Mouse (Mus musculus) heart, postnatal 0 days (tissue): ENCODE measurements at regions not wholly inside any gene's neighbourhood (a gene's known extent, or its start where the extent isn't known, plus 50 kb on each side); places are given as distances from the start of the nearest gene placed in this dataset.
A peak's percentile ranks its signal among the peaks of the same experiment; 100 is the strongest.

Source experiments
- ATAC-seq: fragments of 200-750 bp; cut with Nextera tagmentation; 2 replicates; pipeline ENCODE4 v1.8.0; 2017; ENCODE audit warnings: low read depth, moderate number of reproducible peaks, moderate library complexity; ENCODE audit not compliant: insufficient read depth
- DNase-seq: peaks from one replicate; pipeline ENCODE4 v3.0.0-alpha.2; 2016; ENCODE audit warnings: low spot score
- H3K27ac ChIP-seq: fragments of 300-500 bp; sonication (generic); 2 replicates; pipeline ENCODE4 v1.5.1; 2014; ENCODE audit warnings: low read depth, mild to moderate bottlenecking
- H3K27me3 ChIP-seq: fragments of 300-500 bp; sonication (generic); 2 replicates; pipeline ENCODE4 v1.6.1; 2014; ENCODE audit warnings: low read length, mixed read lengths; ENCODE audit not compliant: control insufficient read depth, insufficient read depth
- H3K36me3 ChIP-seq: fragments of 300-500 bp; sonication (generic); replicated peaks from 2 replicates; pipeline ENCODE4 v1.6.1; 2014; ENCODE audit warnings: low read length, mixed read lengths; ENCODE audit not compliant: control insufficient read depth, insufficient read depth
- H3K4me1 ChIP-seq: fragments of 300-500 bp; sonication (generic); 2 replicates; pipeline ENCODE4 v1.6.1; 2014; ENCODE audit warnings: antibody characterized with exemption; ENCODE audit not compliant: control insufficient read depth, insufficient read depth
- H3K4me2 ChIP-seq: fragments of 300-500 bp; sonication (generic); 2 replicates; pipeline ENCODE4 v1.6.1; 2014; ENCODE audit warnings: low read depth, mild to moderate bottlenecking, low read length, moderate library complexity
- H3K4me3 ChIP-seq: fragments of 300-500 bp; sonication (generic); 2 replicates; pipeline ENCODE4 v1.5.1; 2014; ENCODE audit warnings: low read depth, low read length
- H3K9ac ChIP-seq: fragments of 300-500 bp; sonication (generic); replicated peaks from 2 replicates; pipeline ENCODE4 v1.6.1; 2014; ENCODE audit warnings: low read depth, low read length, mixed read lengths
- H3K9me3 ChIP-seq: fragments of 300-500 bp; sonication (generic); replicated peaks from 2 replicates; pipeline ENCODE4 v1.6.1; 2016; ENCODE audit warnings: low read length; ENCODE audit not compliant: control insufficient read depth
- CTCF ChIP-seq: IDR thresholded peaks from 2 replicates; pipeline ENCODE4 v1.5.1; 2016; ENCODE audit warnings: antibody characterized with exemption, control low read depth, low read depth
- EP300 ChIP-seq: IDR thresholded peaks from 2 replicates; pipeline ENCODE4 v1.6.1; 2016; ENCODE audit warnings: antibody characterized with exemption, low read depth
- WGBS: fragments of 180-500 bp; shearing (Covaris S2); extraction: QIAGEN DNeasy Blood & Tissue Kit; methylation state at CpG from one replicate; pipeline ENCODE4 v1.1.7; 2014; 5-methylcytosine and 5-hydroxymethylcytosine counted together

DNA sequence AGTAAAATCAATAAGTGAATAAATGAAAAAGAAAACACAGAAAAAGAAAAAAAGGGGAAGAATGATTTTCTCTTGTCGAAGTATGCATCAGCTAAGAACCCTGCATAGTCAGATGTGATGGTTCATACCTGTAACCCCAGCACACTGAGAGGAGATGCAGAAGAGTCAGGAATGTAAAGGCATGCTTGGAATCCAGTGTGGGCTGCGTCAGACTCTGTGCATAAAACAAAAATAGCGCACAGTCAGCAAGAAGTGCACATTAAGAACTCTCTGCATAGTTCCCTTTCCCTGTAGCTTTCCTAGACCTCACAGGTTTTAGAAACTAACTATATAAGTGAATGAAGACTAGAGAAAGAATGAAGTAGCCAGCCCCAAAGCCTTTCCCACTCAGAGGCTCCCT is 238.2 kb upstream of the Chl1 start:
- Histone ChIP-seq H3K36me3 (no peaks in the 10 kb centered on the region), H3K4me3 (no peak overlapping the region), H3K27me3 (no peaks in the 10 kb centered on the region), H3K9me3 (no peaks in the 10 kb centered on the region), H3K9ac (no peak overlapping the region), H3K27ac (no peak overlapping the region), H3K4me2 (no peak overlapping the region), H3K4me1 (no peaks in the 10 kb centered on the region)
- TF ChIP-seq CTCF (no peak), EP300 (no peak)
- 39% methylated on average over 3 of the region's 3 CpGs for whole genome bisulfite sequencing
- DNase-seq, result no peak
- no peak for ATAC-seq

DNA sequence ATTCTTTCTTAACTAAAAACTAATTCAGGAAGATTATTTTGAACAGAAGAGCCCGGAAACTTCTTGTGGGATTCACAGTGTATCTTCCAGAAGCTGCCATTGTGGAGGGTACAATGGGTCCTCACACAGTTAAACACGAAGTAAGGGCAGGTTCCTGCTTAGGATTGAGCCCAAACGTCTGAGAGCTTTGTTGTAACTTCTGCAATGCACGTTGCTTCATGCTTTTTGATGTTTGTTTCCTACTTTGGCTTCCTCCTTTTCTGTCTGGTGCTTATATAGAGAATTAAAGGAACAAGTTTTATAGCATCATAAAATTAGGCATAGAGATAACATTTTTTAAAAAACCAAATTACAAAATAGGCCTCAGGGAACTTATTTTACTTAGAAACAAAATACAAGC is 235.3 kb upstream of the Chl1 start:
- 58% methylated on average over 4 of the region's 4 CpGs for WGBS
- Histone ChIP-seq H3K4me1 (no peaks in the 10 kb centered on the region), H3K4me3 (no peak overlapping the region), H3K4me2 (no peak overlapping the region), H3K27ac (no peak overlapping the region), H3K27me3 (no peaks in the 10 kb centered on the region), H3K36me3 (no peaks in the 10 kb centered on the region), H3K9ac (no peak overlapping the region), H3K9me3 (no peaks in the 10 kb centered on the region)
- ATAC-seq (no peak), DNase-seq (no peak)
- TF ChIP-seq CTCF (no peak), EP300 (no peak)

DNA sequence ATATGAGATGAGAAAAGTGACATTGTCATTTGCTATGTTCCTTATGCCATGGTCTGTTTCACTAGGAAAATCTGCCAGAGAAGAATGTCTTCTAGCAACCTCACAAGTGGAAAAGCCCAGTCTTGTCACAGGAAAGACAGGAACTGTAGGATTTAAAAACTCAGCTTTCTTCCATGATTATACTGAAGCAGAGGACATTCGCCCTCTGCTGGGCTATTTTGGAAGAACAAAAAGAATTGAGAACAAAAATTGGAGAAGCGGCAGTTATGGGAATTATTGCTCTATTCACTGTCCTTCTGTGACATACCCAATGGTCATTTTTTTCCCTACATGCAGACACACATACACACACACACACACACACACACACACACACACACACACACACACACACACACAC is 234.9 kb upstream of the Chl1 start:
- Histone ChIP-seq H3K27ac (no peak overlapping the region), H3K4me2 (no peak overlapping the region), H3K36me3 (no peaks in the 10 kb centered on the region), H3K9me3 (no peaks in the 10 kb centered on the region), H3K9ac (no peak overlapping the region), H3K4me1 (no peaks in the 10 kb centered on the region), H3K4me3 (no peak overlapping the region), H3K27me3 (no peaks in the 10 kb centered on the region)
- WGBS, result 26% methylated on average over 2 of the region's 2 CpGs
- DNase-seq (no peak), ATAC-seq (no peak)
- no peak for TF ChIP-seq EP300
- TF ChIP-seq CTCF, result peak; percentile 47

DNA sequence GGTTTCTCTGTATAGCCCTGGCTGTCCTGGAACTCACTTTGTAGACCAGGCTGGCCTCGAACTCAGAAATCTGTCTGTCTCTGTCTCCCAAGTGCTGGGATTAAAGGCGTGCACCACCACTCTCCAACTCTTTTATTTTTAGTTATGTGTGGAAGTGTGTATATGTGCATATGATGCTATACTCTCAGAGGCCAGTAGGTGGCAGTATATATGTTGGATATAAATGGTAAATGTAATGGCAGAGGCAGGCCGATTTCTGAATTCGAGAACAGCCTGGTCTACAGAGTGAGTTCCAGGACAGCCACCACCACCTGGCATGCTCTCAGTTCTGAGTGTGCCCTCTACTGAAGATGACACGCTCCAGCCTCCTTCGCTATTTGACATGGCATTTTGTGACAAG is 214.4 kb upstream of the Chl1 start:
- no peak for DNase-seq
- WGBS, result 76% methylated on average over 6 of the region's 6 CpGs

DNA sequence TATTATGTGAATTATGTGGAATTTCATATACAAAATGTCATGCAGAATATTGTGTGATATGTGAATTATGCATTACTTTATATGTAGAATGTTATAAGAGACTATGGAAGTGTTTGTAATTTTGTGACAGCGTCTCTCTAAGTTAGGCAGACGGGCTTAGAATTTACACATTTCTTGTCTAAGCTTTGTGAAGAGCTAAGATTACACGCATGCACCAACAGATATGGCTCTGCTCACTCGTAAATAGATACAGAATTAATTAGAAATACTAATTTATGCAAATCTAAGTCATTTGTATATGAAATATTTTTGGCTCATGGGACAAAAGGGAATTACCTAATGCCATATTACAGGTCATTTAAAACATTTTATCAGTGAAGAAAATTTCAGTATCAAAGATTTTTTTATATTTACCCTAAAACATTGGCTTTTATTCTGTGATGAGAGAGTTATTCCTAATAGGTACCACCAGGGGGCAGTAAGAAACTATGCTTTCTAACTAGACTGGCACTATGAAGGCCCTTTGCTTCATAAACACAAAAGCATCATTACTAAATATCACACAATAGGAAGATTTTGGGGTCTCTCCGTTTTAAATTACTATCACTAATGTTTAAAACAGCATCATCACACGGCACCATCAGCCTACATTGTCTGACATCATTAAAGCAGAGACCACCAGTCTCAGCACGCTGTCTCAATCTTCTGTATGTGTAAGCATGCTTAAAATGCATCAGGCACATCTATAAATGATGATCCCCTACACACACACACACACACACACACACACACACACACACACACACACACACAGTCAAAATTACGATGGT is 203.8 kb upstream of the Chl1 start:
- Histone ChIP-seq H3K27ac (no peak overlapping the region), H3K9me3 (no peaks in the 10 kb centered on the region), H3K36me3 (no peaks in the 10 kb centered on the region), H3K27me3 (no peaks in the 10 kb centered on the region), H3K4me3 (no peak overlapping the region), H3K9ac (no peak overlapping the region), H3K4me2 (no peak overlapping the region), H3K4me1 (no peaks in the 10 kb centered on the region)
- DNase-seq (peak; percentile 51), ATAC-seq (no peak)
- WGBS, result 41% methylated on average over 8 of the region's 8 CpGs
- TF ChIP-seq CTCF (peak; percentile 71), EP300 (no peak)

More for the DNA sequence above, 214.4 kb upstream of the Chl1 start:
- no peak overlapping the region for H3K27ac ChIP-seq
- no peaks in the 10 kb centered on the region for H3K4me1 ChIP-seq
- H3K36me3 ChIP-seq, result no peaks in the 10 kb centered on the region
- no peaks in the 10 kb centered on the region for H3K9me3 ChIP-seq
- H3K9ac ChIP-seq, result no peak overlapping the region
- H3K4me2 ChIP-seq, result no peak overlapping the region
- no peak for TF ChIP-seq CTCF
- no peak for TF ChIP-seq EP300
- no peaks in the 10 kb centered on the region for H3K27me3 ChIP-seq
- H3K4me3 ChIP-seq, result no peak overlapping the region
- ATAC-seq, result no peak

DNA sequence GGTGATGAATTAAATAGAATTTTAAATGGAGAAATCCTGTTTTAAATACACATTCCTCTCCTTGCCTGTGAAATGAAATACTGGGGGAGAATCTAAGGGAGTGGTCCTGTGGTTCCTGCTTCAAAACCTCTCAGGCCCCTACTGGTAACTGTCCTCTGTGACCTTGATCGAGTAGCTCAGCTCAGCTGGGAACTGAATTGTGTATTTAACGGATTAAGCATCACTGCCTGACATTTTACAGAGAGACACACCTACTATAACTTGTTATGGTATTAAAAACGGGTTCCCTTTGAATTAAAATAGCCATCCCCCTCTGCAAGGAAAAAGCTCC is 203.2 kb upstream of the Chl1 start:
- DNase-seq, result no peak
- no peak overlapping the region for H3K4me3 ChIP-seq
- no peaks in the 10 kb centered on the region for H3K4me1 ChIP-seq
- no peaks in the 10 kb centered on the region for H3K9me3 ChIP-seq
- H3K36me3 ChIP-seq, result no peaks in the 10 kb centered on the region
- no peak overlapping the region for H3K9ac ChIP-seq
- no peak overlapping the region for H3K4me2 ChIP-seq
- H3K27me3 ChIP-seq, result no peaks in the 10 kb centered on the region
- TF ChIP-seq CTCF (no peak), EP300 (no peak)
- no peak overlapping the region for H3K27ac ChIP-seq
- ATAC-seq, result no peak
- 28% methylated on average over 3 of the region's 3 CpGs for WGBS
